Mouse (Mus musculus) testis, adult 2 months (tissue): ENCODE data around the gene Dusp28. TPM values are rescaled to one million over a fixed set of nuclear protein-coding genes. Genes with fewer than 3 reads are reported as not detected.

ENCODE experiments used
- H3K27ac ChIP-seq: fragments of 200-500 bp; 2 replicates; pipeline ENCODE4 v1.5.1; 2012; ENCODE audit warnings: low read depth, low read length; ENCODE audit not compliant: control insufficient read depth, insufficient read depth
- H3K27me3 ChIP-seq: fragments of 200-500 bp; 2 replicates; pipeline ENCODE4 v1.6.1; 2012; ENCODE audit warnings: mild to moderate bottlenecking, low read length, moderate library complexity; ENCODE audit not compliant: control insufficient read depth, insufficient read depth
- H3K36me3 ChIP-seq: fragments of 200-500 bp; 2 replicates; pipeline ENCODE4 v1.6.1; 2012; ENCODE audit warnings: mild to moderate bottlenecking, low read length; ENCODE audit not compliant: control insufficient read depth, insufficient read depth
- H3K4me1 ChIP-seq: fragments of 200-500 bp; 2 replicates; pipeline ENCODE4 v1.6.1; 2012; ENCODE audit warnings: low read length; ENCODE audit not compliant: control insufficient read depth, insufficient read depth
- H3K4me3 ChIP-seq: fragments of 200-500 bp; 2 replicates; pipeline ENCODE4 v1.5.1; 2012; ENCODE audit warnings: low read depth, mild to moderate bottlenecking, low read length, moderate library complexity, mixed read lengths; ENCODE audit not compliant: control insufficient read depth
- CTCF ChIP-seq: fragments of 200-500 bp; IDR thresholded peaks from 2 replicates; pipeline ENCODE4 v1.5.1; 2012; ENCODE audit warnings: low read depth, mild to moderate bottlenecking, inconsistent platforms, low read length, moderate library complexity; ENCODE audit not compliant: control insufficient read depth, insufficient read depth, insufficient replicate concordance
- POLR2A ChIP-seq: fragments of 200-500 bp; IDR thresholded peaks from 2 replicates; pipeline ENCODE4 v1.6.1; 2012; ENCODE audit warnings: low read depth, mild to moderate bottlenecking, inconsistent platforms, low read length, moderate library complexity; ENCODE audit not compliant: control insufficient read depth
- polyA plus RNA-seq: library from polyadenylated mRNA; depleted of rRNA; stranded (reverse); fragments of >200 nt; gene quantifications from 2 replicates; pipeline ENCODE4 v1.2.3, GENCODE M21; 2012

Gene Dusp28
- polyA plus RNA-seq, 1 experiment: 5.7 TPM

DNA sequence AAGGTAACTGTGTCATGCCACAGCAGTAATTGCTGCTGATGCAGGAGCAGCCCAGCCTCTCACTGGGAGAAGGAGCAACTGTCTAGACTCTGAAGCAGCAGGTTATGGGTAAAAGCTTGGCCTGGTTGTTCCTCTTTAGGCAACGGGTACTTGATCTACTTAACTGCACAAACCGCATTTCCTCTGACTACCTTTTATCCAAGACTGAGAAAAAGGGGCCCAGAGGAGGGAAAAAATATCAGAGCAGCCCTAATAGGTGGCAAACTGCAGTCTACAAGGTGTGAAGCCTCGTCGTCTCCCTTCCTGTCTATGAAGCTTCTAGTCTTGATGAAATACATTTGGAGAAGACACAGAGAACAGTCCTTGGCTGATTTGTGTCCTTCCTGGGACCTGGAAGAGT is 26.8 kb downstream of the Dusp28 start:
- peak overlapping the region; percentile 87 for H3K4me3 ChIP-seq
- H3K27ac ChIP-seq: peak overlapping the region; percentile 94
- H3K4me1 ChIP-seq: peaks cover 9% of the 10 kb centered on the region
- no peaks in the 10 kb centered on the region for H3K27me3 ChIP-seq
- no peaks in the 10 kb centered on the region; the same call in 1 of the 2 replicates for H3K36me3 ChIP-seq
- TF ChIP-seq CTCF (no peak), POLR2A (no peak)

GRCm38 (mm10) chr1:92934182-92934827 is 27.5 kb downstream of the Dusp28 start, which contains the start of gene Capn10:
Gene Capn10 (plus strand): TSS chr1:92934376.
- Histone ChIP-seq H3K4me3 (peak within 1 kb of the TSS; percentile 87), H3K36me3 (peaks cover under 1% of the 10 kb centered on the region), H3K27me3 (no peaks in the 10 kb centered on the region), H3K4me1 (peaks cover 9% of the 10 kb centered on the region), H3K27ac (peak within 1 kb of the TSS; percentile 94)
- TF ChIP-seq POLR2A: peak; percentile 86
- peak; percentile 25; the same call in 1 of the 2 replicates for TF ChIP-seq CTCF

DNA sequence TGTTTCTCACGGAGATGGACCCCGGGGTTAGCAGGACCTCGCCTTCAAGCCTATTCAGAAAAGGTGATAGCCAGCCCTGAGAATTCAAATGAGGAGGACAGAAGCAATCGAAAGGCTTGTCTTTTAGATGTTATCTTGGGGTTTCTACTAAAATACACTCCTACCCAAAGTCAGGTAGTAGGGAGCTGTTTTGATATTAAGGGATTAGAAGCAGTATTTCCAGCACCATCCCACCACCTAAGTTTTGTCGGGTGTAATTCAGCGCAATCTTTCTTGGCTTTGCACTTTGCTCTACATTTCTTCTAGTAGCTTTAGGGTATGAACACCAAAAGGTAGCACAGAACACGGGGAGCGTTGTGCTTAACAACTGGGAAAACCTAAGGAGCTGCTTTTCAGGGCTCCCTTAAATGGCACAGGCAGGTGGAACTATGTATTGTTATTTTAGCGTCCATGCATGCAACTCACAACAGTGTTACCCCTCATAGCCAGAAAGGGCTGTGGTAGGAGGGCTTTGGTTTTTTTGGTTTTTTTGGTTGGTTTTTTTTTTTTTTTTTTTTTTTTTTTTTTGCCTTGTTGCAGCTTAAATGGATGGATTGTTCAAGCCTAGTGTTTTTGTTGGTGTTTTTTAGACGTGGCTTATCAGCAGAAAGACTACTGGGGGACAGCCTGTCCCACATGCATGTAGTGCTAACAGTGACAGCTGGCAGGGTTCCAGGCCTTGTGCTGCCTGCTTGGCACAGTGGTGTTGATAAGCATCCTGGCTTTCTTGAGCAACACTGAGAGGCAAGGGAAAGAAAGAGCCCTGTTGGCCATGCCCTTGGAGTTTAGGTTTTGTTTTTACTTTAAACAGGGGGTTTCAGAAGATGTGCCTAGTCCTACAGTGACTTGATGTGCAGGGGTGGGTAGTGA is 28.5 kb downstream of the Dusp28 start:
- no peaks in the 10 kb centered on the region for H3K27me3 ChIP-seq
- H3K4me3 ChIP-seq: peak overlapping the region; percentile 87
- H3K36me3 ChIP-seq: peaks cover 4% of the 10 kb centered on the region
- TF ChIP-seq CTCF (no peak), POLR2A (no peak)
- peaks cover 9% of the 10 kb centered on the region for H3K4me1 ChIP-seq
- peak overlapping the region; percentile 79 for H3K27ac ChIP-seq

GRCm38 (mm10) chr1:92935977-92936376 is 29.2 kb downstream of the Dusp28 start:
- Histone ChIP-seq H3K27me3 (no peaks in the 10 kb centered on the region), H3K4me3 (peak overlapping the region; percentile 61), H3K36me3 (peaks cover 6% of the 10 kb centered on the region), H3K4me1 (peaks cover 9% of the 10 kb centered on the region), H3K27ac (no peak overlapping the region)
- TF ChIP-seq CTCF (no peak), POLR2A (no peak)

DNA sequence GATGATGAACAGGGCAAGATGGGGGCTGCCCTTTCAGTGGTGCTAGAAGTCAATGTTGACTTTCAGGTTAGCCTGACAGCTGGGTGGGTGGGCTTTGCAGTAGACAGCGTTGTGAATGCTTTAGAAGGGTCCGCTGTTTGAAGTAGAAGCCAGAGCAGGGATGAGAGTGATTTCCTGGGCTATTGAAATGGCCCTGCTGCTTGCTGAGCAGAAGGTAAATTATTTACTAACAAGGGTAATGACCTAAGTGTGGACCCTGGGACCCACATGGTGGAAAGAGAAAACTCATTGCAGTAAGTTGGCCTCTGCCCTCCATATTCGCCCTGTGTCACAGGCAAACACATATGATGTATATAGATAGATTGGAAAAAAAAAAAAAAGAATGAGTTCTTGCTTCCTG is 29.7 kb downstream of the Dusp28 start:
- TF ChIP-seq CTCF (no peak), POLR2A (no peak)
- Histone ChIP-seq H3K27ac (no peak overlapping the region), H3K4me3 (peak overlapping the region; percentile 12; the same call in 1 of the 2 replicates), H3K4me1 (peaks cover 9% of the 10 kb centered on the region), H3K27me3 (no peaks in the 10 kb centered on the region), H3K36me3 (peaks cover 8% of the 10 kb centered on the region)

GRCm38 (mm10) chr1:92937797-92938196 is 31.0 kb downstream of the Dusp28 start:
- no peak overlapping the region for H3K4me3 ChIP-seq
- peaks cover 9% of the 10 kb centered on the region for H3K36me3 ChIP-seq
- H3K27ac ChIP-seq: no peak overlapping the region
- TF ChIP-seq CTCF (no peak), POLR2A (no peak)
- no peaks in the 10 kb centered on the region for H3K27me3 ChIP-seq
- peaks cover 9% of the 10 kb centered on the region for H3K4me1 ChIP-seq

DNA sequence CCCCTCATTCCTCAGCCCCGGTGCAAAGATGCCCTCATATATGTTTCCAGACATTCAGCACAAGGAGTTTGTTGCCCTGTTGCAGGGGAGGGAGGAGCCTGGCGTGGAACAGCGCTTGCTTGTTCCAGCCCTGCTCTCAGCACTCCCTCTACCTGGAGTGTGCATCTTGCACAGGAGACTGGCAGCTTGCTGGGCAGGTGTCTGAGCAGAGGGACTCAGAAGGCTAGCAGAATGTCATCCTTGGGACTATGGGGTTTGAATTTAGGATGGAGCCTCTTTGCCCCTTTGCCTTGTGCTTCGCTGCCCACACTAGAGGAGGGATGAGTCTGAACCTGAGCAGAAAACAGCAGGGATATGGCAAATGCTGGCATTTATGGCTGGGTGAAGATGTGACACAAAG is 33.0 kb downstream of the Dusp28 start:
- Histone ChIP-seq H3K36me3 (peaks cover 9% of the 10 kb centered on the region), H3K4me3 (no peak overlapping the region), H3K27ac (no peak overlapping the region), H3K27me3 (no peaks in the 10 kb centered on the region), H3K4me1 (peaks cover 4% of the 10 kb centered on the region)
- TF ChIP-seq CTCF: no peak
- no peak for TF ChIP-seq POLR2A
